Mouse (Mus musculus) intestine, postnatal 0 days (tissue): ENCODE results near the gene 4932414N04Rik. TPM values are rescaled to one million over a fixed set of nuclear protein-coding genes. Genes with fewer than 3 reads are reported as not detected.
"Not testable (repeated sequence)": the region's sequence is repeated elsewhere in the genome, so short reads cannot be mapped to it uniquely, and the experiment has no call there.

Source experiments
- ATAC-seq: fragments of 200-750 bp; cut with Nextera tagmentation; 2 replicates; pipeline ENCODE4 v1.8.0; 2017; ENCODE audit warnings: mild to moderate bottlenecking, moderate TSS enrichment, moderate library complexity
- H3K27ac ChIP-seq: fragments of 300-500 bp; sonication (generic); 2 replicates; pipeline ENCODE4 v1.5.1; 2014; ENCODE audit warnings: mild to moderate bottlenecking, low read depth, low read length, moderate library complexity
- H3K27me3 ChIP-seq: fragments of 300-500 bp; sonication (generic); replicated peaks from 2 replicates; pipeline ENCODE4 v1.6.1; 2014; ENCODE audit warnings: low read length, mixed read lengths; ENCODE audit not compliant: control insufficient read depth, insufficient read depth
- H3K36me3 ChIP-seq: fragments of 300-500 bp; sonication (generic); 2 replicates; pipeline ENCODE4 v1.6.1; 2014; ENCODE audit warnings: mild to moderate bottlenecking, moderate library complexity; ENCODE audit not compliant: control insufficient read depth, insufficient read depth
- H3K4me1 ChIP-seq: fragments of 300-500 bp; sonication (generic); replicated peaks from 2 replicates; pipeline ENCODE4 v1.6.1; 2014; ENCODE audit warnings: antibody characterized with exemption, low read length, mixed read lengths; ENCODE audit not compliant: control insufficient read depth, insufficient read depth
- H3K4me2 ChIP-seq: fragments of 300-500 bp; sonication (generic); replicated peaks from 2 replicates; pipeline ENCODE4 v1.6.1; 2014; ENCODE audit warnings: low read depth, mild to moderate bottlenecking, moderate library complexity
- H3K4me3 ChIP-seq: fragments of 300-500 bp; sonication (generic); 2 replicates; pipeline ENCODE4 v1.5.1; 2014; ENCODE audit warnings: low read depth, low read length
- H3K9ac ChIP-seq: fragments of 300-500 bp; sonication (generic); 2 replicates; pipeline ENCODE4 v1.6.1; 2014; ENCODE audit warnings: mild to moderate bottlenecking, low read depth, low read length
- H3K9me3 ChIP-seq: fragments of 300-500 bp; sonication (generic); 2 replicates; pipeline ENCODE4 v1.6.1; 2016; ENCODE audit warnings: mixed run types; ENCODE audit not compliant: control insufficient read depth
- CTCF ChIP-seq: sonication (generic); IDR thresholded peaks from 2 replicates; pipeline ENCODE4 v1.5.1; 2016; ENCODE audit warnings: low read depth, mild to moderate bottlenecking, control low read depth, antibody characterized with exemption, moderate library complexity
- WGBS: fragments of 180-500 bp; shearing (Covaris S2); extraction: QIAGEN DNeasy Blood & Tissue Kit; methylation state at CpG from one replicate; pipeline ENCODE4 v1.1.7; 2014; 5-methylcytosine and 5-hydroxymethylcytosine counted together
- polyA plus RNA-seq: library from polyadenylated mRNA; unstranded; fragments of >200 nt; fragmentation: Nextera tagmentation; extraction: Ambion mirVana; gene quantifications from 2 replicates; pipeline ENCODE4 v1.2.1, GENCODE M21; 2015

The 4932414N04Rik gene
- 0.04 TPM in 1 of 2 replicates, not detected in the other for polyA plus RNA-seq

DNA sequence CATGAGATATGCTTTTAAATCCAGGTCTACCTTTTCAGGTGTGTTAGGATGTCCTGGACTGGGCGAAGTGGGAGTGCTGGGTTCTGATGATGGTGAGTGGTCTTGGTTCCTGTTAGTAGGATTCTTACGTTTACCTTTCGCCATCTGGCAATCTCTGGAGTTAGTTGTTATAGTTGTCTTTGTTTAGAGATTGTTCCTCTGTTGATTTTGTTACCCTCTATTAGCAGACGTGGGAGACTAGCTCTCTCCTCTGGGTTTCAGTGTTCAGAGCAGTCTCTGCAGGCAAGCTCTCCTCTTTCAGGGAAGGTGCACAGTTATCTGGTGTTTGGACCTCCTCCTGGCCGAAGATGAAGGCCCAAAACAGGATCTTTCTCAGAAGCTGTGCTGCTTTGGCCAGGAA lies at the start of gene 4932414N04Rik:
Gene 4932414N04Rik, plus strand, starts transcription at position 301 of the 400 bp plus-strand sequence.
- H3K4me3 ChIP-seq, H3K9me3 ChIP-seq, H3K9ac ChIP-seq, H3K4me2 ChIP-seq, H3K27me3 ChIP-seq, H3K36me3 ChIP-seq, ATAC-seq, H3K4me1 ChIP-seq, H3K27ac ChIP-seq: not testable (repeated sequence)
- WGBS = 41% methylated on average over 1 of the region's 5 CpGs

- H3K4me1 ChIP-seq = no peaks in the 10 kb centered on the region
- H3K4me3 ChIP-seq = no peak overlapping the region
- no peaks in the 10 kb centered on the region for H3K9me3 ChIP-seq
- H3K36me3 ChIP-seq = no peaks in the 10 kb centered on the region
- H3K27ac ChIP-seq = no peak overlapping the region
- TF ChIP-seq CTCF = no peak
- H3K4me2 ChIP-seq = no peak overlapping the region
- WGBS = 32% methylated on average over 2 of the region's 2 CpGs
- no peak for ATAC-seq
- no peak overlapping the region for H3K9ac ChIP-seq
- no peaks in the 10 kb centered on the region for H3K27me3 ChIP-seq
These were observed 75.9 kb downstream of the 4932414N04Rik start for GRCm38 (mm10) chr2:68732216-68732615.

DNA sequence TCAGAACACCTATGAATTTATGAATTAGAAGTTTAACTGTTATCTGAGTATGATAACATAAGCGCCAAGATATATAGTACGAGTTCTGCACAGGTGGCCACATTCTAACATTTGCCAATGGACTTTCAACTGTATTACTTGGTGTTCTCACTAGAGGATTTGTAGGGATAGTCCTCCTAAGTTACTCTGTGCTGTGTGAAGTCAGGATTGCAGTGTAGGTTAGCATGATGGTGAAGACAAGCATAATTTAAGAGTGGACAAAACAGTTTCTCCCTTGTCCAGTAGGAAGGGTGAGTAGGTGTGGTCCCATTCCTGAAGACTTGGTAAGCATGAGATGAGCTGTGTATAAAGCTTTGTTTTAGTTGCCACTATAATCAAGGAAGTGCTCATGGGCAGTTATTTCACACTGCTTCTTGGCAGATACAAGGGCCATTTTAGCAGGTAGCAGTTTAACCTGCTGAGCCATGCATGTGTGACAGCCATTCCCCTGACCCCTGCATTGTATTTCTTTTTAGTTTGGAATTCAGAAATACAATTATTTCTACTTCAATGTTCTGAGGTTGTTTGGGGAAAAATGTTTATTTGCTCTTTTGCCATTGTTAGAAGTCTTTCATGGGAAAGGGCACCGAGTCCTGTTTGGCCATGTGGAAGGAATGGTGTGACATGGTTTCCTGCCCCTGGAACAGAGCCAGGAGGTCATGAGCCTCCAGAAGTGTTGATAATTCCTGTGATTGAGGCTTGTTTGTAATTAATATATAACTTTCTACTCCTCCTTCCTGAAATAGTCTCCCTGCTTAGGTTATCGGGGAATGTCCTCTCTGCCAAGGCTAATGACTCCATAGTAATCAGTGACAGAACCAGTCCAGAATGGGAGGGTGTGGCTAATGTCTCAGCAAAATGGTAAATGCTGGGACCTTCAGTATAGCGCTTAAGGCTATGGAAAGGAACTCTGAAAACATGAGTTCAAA lies 83.8 kb downstream of the 4932414N04Rik start:
- no peak for TF ChIP-seq CTCF
- peak; percentile 90 for ATAC-seq
- H3K9ac ChIP-seq = no peak overlapping the region
- H3K36me3 ChIP-seq = no peaks in the 10 kb centered on the region
- H3K4me1 ChIP-seq = no peaks in the 10 kb centered on the region
- H3K4me2 ChIP-seq = no peak overlapping the region
- H3K27me3 ChIP-seq = no peaks in the 10 kb centered on the region
- 37% methylated on average over 5 of the region's 5 CpGs for WGBS
- H3K4me3 ChIP-seq = no peak overlapping the region
- H3K9me3 ChIP-seq = no peaks in the 10 kb centered on the region
- peak overlapping the region; percentile 54 for H3K27ac ChIP-seq

GRCm38 (mm10) chr2:68744599-68744998 lies 88.3 kb downstream of the 4932414N04Rik start:
- no peaks in the 10 kb centered on the region for H3K4me1 ChIP-seq
- H3K27me3 ChIP-seq = no peaks in the 10 kb centered on the region
- TF ChIP-seq CTCF = peak; percentile 69
- H3K4me3 ChIP-seq = no peak overlapping the region
- H3K4me2 ChIP-seq = no peak overlapping the region
- H3K9ac ChIP-seq = no peak overlapping the region
- no peak for ATAC-seq
- WGBS = 85% methylated on average over 4 of the region's 4 CpGs
- H3K36me3 ChIP-seq = no peaks in the 10 kb centered on the region
- H3K27ac ChIP-seq = no peak overlapping the region
- no peaks in the 10 kb centered on the region for H3K9me3 ChIP-seq

DNA sequence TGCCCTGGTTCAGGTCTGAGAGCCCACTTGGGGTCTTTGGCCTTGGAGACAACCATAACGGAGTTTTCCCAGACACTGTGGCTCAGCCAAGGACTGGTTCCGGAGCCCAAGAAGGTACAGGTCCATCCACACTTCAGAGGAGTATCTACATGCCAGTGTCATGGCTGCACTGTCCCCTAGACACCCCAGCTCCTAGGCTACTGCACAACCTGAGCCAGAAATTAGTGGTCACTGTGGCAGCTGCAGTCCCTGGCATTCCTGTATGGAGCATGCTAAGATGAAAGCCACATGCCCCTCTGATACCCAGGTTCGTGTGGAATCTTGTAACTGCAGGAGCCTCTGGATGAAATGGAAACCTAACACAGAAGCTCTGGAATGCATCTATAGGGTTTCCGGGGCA lies 99.9 kb downstream of the 4932414N04Rik start:
- Histone ChIP-seq H3K9ac (no peak overlapping the region), H3K4me3 (no peak overlapping the region), H3K36me3 (no peaks in the 10 kb centered on the region), H3K27ac (no peak overlapping the region), H3K27me3 (no peaks in the 10 kb centered on the region), H3K4me1 (no peaks in the 10 kb centered on the region), H3K9me3 (no peaks in the 10 kb centered on the region), H3K4me2 (no peak overlapping the region)
- no peak for ATAC-seq
- WGBS = 77% methylated on average over 4 of the region's 4 CpGs
- no peak for TF ChIP-seq CTCF

- Histone ChIP-seq H3K4me2 (no peak overlapping the region), H3K27ac (no peak overlapping the region), H3K36me3 (no peaks in the 10 kb centered on the region), H3K4me3 (no peak overlapping the region), H3K9ac (no peak overlapping the region), H3K4me1 (no peaks in the 10 kb centered on the region), H3K27me3 (no peaks in the 10 kb centered on the region), H3K9me3 (no peaks in the 10 kb centered on the region)
- ATAC-seq = no peak
- 15% methylated on average over 6 of the region's 6 CpGs for WGBS
- TF ChIP-seq CTCF = peak; percentile 88
These were observed 100.5 kb downstream of the 4932414N04Rik start for GRCm38 (mm10) chr2:68756793-68757192.
